Mouse (Mus musculus) macrophage (primary cell): ENCODE measurements around the gene Phox2b. TPM values are rescaled to one million over a fixed set of nuclear protein-coding genes. Genes with fewer than 3 reads are reported as not detected.

Source experiments
- polyA plus RNA-seq: library from polyadenylated mRNA; stranded (reverse); fragments of 250-400 nt; gene quantifications from 3 replicates; pipeline ENCODE4 v1.2.4, GENCODE M21; 2018; ENCODE audit warnings: inconsistent platforms

The Phox2b gene
- polyA plus RNA-seq, 1 experiment from 2014 or later = not detected

Other genes starting within 250 kb of the Phox2b start
- gene Tmem33, start 161.3 kb upstream of the Phox2b start, polyA plus RNA-seq = 56.1 to 63.7 TPM (median 62.8 TPM) in 3 replicates
- gene Slc30a9, start 207.7 kb upstream of the Phox2b start, polyA plus RNA-seq = 20.1 to 23.6 TPM (median 22.7 TPM) in 3 replicates